Mouse (Mus musculus): ENCODE data around the gene Aldob.

DNA sequence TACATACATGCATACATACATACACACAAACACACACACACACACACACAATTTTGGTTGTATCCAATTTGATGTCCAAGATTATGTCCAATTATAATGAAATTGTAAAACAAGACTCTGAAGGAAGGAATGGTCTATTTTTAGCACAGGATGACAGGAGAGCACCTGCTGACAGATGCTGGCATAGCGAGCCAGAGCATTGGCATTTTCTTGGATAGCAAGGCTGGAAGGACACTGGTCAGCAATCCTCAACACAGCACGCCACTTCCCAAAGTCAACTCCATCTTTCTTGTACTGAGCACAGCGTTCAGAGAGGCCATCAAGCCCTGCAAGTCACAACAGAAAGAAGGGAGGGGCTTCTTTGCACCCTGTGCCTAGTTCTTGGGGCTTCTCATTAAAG lies 8.4 kb downstream of the Aldob start:
- no peak for TF ChIP-seq POLR2A (IDR thresholded peaks at IDR 0.05; ENCODE audit: borderline replicate concordance, low read depth, low read length)
- no peak for TF ChIP-seq CTCF (IDR thresholded peaks at IDR 0.05; ENCODE audit: low read depth, low read length)

All from bone marrow macrophage, adult 2 months (primary cell).